Mouse (Mus musculus) midbrain, embryonic 10.5 days (tissue): Measurements from ENCODE around the gene Utrn. TPM values are rescaled to one million over a fixed set of nuclear protein-coding genes. Genes with fewer than 3 reads are reported as not detected.

Experiments
- DNase-seq: peaks from one replicate; pipeline ENCODE4 v3.0.0-alpha.2; 2017; ENCODE audit warnings: low spot score
- H3K27ac ChIP-seq: fragments of 300-500 bp; sonication (generic); replicated peaks from 2 replicates; pipeline ENCODE4 v1.5.1; 2016; ENCODE audit warnings: mild to moderate bottlenecking
- H3K27me3 ChIP-seq: fragments of 300-500 bp; sonication (generic); 2 replicates; pipeline ENCODE4 v1.6.1; 2016; ENCODE audit warnings: low read depth, mild to moderate bottlenecking; ENCODE audit not compliant: poor library complexity, severe bottlenecking
- H3K36me3 ChIP-seq: fragments of 300-500 bp; sonication (generic); 2 replicates; pipeline ENCODE4 v1.6.1; 2016; ENCODE audit warnings: mild to moderate bottlenecking, moderate library complexity
- H3K4me1 ChIP-seq: fragments of 300-500 bp; sonication (generic); 2 replicates; pipeline ENCODE4 v1.6.1; 2016
- H3K4me3 ChIP-seq: fragments of 300-500 bp; sonication (generic); 2 replicates; pipeline ENCODE4 v1.5.1; 2016; ENCODE audit warnings: mild to moderate bottlenecking, moderate library complexity
- H3K9me3 ChIP-seq: fragments of 300-500 bp; sonication (generic); replicated peaks from 2 replicates; pipeline ENCODE4 v1.6.1; 2016; ENCODE audit warnings: mild to moderate bottlenecking
- WGBS: fragments of 180-500 bp; shearing (Covaris S2); methylation state at CpG from one replicate; pipeline ENCODE4 v1.1.7; 2016; 5-methylcytosine and 5-hydroxymethylcytosine counted together
- polyA plus RNA-seq: library from polyadenylated mRNA; unstranded; fragments of >200 nt; fragmentation: Nextera tagmentation; extraction: Ambion mirVana; gene quantifications from 2 replicates; pipeline ENCODE4 v1.2.1, GENCODE M21; 2016

The Utrn gene
- polyA plus RNA-seq, 1 experiment from 2014 or later, result 38.8 TPM

DNA sequence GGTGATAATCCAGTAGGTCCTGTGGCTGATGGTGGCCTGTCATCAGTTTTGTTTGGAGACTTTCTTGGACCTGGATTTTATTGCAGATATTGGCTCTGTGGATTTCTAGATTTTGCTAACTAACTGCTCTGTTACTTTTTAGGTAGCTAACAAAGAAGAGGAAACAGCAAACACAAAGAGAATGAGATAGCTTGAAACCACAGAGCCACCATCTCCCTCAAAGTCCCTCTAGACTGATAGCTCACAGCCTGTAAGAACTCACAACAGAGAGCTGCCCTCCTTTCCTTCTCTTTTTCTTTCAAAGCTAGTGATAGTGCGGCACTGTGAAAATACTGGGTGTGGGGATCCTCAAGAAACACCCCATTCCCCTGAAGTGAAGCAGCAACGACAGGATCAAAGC is 444.2 kb downstream of the Utrn start:
- H3K36me3 ChIP-seq, result no peaks in the 10 kb centered on the region
- no peak overlapping the region for H3K27ac ChIP-seq
- no peak overlapping the region for H3K4me3 ChIP-seq
- H3K4me1 ChIP-seq, result no peaks in the 10 kb centered on the region
- 82% methylated on average over 2 of the region's 2 CpGs for WGBS
- H3K9me3 ChIP-seq, result no peaks in the 10 kb centered on the region
- no peaks in the 10 kb centered on the region for H3K27me3 ChIP-seq
- DNase-seq, result no peak

DNA sequence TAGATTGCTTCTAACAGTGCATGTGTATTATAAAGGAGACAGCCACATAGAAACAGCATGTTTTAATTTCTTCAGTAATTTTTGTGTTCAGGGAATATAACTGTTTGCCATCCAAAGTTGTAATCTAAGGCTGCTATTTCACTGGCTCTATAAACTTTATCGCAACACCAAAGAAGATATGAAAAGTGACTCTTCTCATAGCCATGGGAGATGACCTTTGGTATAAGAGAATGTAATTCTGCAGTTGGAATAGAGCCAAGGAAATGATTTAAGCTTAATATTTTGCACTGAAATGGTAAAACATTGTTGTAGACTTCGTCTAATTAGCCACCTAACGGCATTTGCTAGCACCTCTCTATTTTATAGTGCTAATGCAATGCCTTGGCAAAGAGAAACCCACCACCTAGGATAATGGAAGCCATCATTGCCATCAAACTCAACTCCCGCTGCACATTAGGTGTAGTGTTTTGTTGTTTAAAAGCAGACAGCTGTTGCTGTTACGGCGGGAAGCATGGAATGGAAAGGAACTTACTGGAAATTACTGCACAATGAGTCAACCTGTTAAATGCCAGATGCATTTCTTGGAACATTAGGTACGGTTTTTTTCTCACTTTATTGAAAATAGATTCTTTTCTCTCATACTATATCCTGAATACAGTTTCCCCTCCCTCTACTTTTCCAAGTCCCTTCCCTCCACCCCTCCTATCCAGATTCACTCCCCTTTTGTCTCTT is 445.0 kb downstream of the Utrn start:
- H3K27ac ChIP-seq, result no peak overlapping the region
- no peaks in the 10 kb centered on the region for H3K27me3 ChIP-seq
- H3K4me3 ChIP-seq, result no peak overlapping the region
- no peaks in the 10 kb centered on the region for H3K9me3 ChIP-seq
- H3K36me3 ChIP-seq, result no peaks in the 10 kb centered on the region
- H3K4me1 ChIP-seq, result no peaks in the 10 kb centered on the region
- 94% methylated on average over 7 of the region's 7 CpGs for WGBS
- no peak for DNase-seq

DNA sequence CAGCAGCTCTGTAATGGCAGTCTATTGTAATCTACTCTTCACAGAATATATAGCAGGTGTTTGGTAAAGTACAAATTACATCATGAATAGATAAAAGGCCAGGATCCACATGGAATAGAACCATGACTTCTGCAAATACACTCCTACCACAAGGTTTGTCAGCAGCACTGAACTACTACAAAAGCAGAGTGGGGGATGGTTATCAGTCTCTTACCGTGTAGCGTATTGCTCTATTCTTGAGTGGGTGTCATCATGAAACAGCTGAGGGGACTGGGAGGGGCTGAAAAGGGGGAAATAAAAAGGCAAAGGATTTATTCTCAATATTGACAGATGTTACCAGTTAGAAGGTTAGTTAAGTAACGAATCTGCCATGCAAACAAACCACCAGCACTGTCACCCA is 454.2 kb downstream of the Utrn start:
- no peaks in the 10 kb centered on the region for H3K4me1 ChIP-seq
- H3K27me3 ChIP-seq, result no peaks in the 10 kb centered on the region
- 89% methylated on average over 3 of the region's 3 CpGs for WGBS
- no peaks in the 10 kb centered on the region for H3K9me3 ChIP-seq
- peaks cover 7% of the 10 kb centered on the region for H3K36me3 ChIP-seq
- H3K27ac ChIP-seq, result no peak overlapping the region
- DNase-seq, result no peak
- no peak overlapping the region for H3K4me3 ChIP-seq

DNA sequence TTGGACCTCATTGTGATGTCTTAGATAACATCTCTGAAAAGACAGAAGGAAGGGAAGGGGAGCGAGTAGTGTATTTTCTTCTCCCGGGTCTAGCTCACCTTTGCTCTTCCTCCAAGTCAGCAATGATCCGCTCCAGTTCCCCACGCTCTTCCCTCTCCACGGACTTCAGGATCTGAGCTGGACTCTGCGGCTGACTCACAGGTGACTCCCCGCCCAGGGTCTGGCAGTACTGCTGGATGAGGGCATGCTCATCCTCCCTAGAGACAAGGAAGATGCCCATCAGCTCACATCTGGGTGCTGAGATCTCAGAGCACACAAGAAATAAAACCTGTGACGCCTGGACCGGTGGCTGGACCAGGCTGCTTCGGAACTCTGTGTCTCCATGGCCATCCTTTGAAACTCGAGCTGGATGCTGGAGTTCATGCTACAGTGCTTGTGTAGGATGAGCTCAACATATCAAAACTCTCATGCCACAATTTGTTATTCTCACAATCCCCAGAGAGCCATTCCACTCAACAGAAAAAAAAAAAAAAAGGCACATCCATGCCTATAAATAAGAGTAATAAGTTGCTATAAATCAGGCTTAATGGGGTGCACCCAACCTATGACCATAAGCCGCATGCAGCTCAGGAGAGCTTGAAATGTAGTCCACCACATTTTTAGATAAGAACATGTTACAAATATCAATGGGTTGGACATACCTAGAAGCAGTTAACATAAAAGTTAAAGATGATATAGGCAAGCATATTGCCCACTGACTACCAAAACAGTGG is 462.6 kb downstream of the Utrn start:
- H3K4me3 ChIP-seq, result no peak overlapping the region
- no peaks in the 10 kb centered on the region for H3K4me1 ChIP-seq
- no peak for DNase-seq
- no peak overlapping the region for H3K27ac ChIP-seq
- 90% methylated on average over 12 of the region's 12 CpGs for WGBS
- H3K36me3 ChIP-seq, result peaks cover 20% of the 10 kb centered on the region
- no peaks in the 10 kb centered on the region for H3K9me3 ChIP-seq
- H3K27me3 ChIP-seq, result no peaks in the 10 kb centered on the region

DNA sequence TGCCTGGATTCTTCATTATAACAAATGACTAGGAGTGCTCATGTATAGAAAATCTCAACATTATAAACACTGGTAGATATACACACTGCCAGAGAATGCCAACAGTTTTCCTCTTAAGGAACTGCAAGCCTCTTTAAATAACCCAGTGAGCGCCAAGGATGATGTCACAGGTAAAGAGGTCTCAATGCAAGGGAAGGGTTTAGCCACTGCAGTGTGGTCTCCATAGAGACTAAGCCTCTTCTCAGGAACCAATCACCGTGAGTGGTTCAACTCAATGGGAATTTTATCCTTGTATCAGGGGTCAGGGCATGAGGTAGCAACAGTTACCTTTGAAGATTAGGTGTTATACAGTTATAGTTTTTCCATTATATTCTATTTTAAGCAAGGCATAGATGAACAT is 469.7 kb downstream of the Utrn start:
- DNase-seq, result no peak
- Histone ChIP-seq H3K9me3 (no peaks in the 10 kb centered on the region), H3K36me3 (peaks cover 8% of the 10 kb centered on the region), H3K4me1 (peaks cover 19% of the 10 kb centered on the region), H3K4me3 (no peak overlapping the region), H3K27ac (no peak overlapping the region), H3K27me3 (no peaks in the 10 kb centered on the region)
- 19% methylated on average over 2 of the region's 2 CpGs for WGBS

DNA sequence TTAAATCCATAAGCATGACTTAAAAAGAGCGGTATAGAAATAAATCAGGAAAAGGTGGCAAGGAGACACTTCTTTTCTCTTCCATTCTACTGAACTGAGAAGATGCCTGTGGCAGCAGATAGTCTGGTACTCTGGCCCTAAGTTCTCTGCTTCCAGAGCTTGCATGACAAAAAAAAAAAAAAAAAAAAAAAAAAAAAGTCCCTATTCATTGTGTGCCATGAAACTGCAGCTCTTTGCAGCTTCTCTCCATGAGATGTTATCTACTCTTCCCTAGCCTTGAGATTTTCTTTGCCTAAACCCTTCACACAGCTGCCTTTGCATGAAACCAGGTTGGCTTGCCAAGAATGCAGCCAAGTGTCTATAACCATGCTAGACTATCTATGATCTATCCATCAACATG is 489.0 kb downstream of the Utrn start:
- no peak for DNase-seq
- 100% methylated on average over 1 of the region's 1 CpGs for WGBS
- Histone ChIP-seq H3K27ac (no peak overlapping the region), H3K36me3 (no peaks in the 10 kb centered on the region), H3K27me3 (no peaks in the 10 kb centered on the region), H3K9me3 (no peaks in the 10 kb centered on the region), H3K4me3 (no peak overlapping the region), H3K4me1 (no peaks in the 10 kb centered on the region)

DNA sequence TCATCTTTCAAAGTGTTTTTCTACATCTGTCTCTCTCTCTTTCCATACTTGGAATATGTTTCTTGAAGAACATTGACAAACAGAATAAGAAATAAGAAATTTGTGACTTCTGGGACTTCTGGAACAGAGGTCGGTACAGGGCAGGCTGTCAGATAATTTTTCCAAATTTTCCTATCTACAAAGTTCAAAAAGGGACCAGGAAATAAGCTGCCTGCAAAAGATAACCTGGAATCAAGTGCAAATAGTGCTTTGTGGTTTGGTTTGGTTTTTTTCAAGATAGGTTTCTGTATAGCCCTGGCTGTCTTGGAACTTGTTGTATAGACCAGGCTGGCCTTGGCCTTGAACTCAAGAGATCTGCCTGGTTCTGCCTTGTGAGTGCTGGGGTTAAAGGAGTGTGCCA is 490.0 kb downstream of the Utrn start:
- H3K4me3 ChIP-seq, result no peak overlapping the region
- no peaks in the 10 kb centered on the region for H3K36me3 ChIP-seq
- H3K9me3 ChIP-seq, result no peaks in the 10 kb centered on the region
- DNase-seq, result no peak
- 90% methylated on average over 1 of the region's 1 CpGs for WGBS
- H3K27me3 ChIP-seq, result no peaks in the 10 kb centered on the region
- no peaks in the 10 kb centered on the region for H3K4me1 ChIP-seq
- H3K27ac ChIP-seq, result no peak overlapping the region

DNA sequence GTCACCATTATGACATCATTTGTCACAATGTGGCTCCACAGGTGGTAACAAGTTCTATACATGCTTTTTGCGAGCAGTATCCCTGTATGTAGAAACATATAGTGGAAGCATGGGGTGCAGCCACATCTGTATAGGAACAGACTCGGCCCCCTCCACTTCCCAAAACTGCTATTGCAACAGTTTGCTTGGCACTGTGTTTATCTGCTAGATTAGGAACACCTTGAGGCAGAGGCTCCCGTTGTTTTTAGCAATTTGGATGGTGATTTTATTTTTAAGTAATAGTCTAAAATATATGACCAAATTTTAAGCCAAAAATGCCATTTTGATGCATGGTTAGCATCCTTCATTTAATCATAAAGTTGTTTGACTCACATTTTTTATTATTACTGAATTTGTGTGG is 491.4 kb downstream of the Utrn start:
- no peaks in the 10 kb centered on the region for H3K36me3 ChIP-seq
- no peaks in the 10 kb centered on the region for H3K9me3 ChIP-seq
- H3K27ac ChIP-seq, result no peak overlapping the region
- no peaks in the 10 kb centered on the region for H3K4me1 ChIP-seq
- H3K4me3 ChIP-seq, result no peak overlapping the region
- WGBS, result 82% methylated on average over 3 of the region's 3 CpGs
- no peaks in the 10 kb centered on the region for H3K27me3 ChIP-seq
- DNase-seq, result no peak

DNA sequence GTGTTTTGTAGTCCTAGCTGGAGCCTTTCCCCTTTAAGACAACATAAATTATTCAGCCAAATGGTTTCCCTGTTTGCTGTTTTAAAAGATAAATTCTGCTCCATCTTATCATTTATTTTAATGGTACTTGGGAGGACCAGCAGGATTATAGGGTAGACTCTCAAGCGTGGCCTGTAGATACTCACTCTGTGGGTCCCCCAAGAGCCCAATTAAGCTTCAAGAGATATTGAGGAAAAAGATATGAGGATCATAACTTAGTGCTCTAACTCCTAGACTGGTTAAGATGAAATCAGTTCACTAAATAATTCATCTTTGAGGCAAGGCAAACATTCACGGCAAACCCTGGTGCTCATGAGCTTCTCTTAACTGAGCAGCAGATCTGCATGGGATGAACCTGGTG is 493.1 kb downstream of the Utrn start:
- WGBS, result 88% methylated on average over 2 of the region's 2 CpGs
- Histone ChIP-seq H3K27me3 (no peaks in the 10 kb centered on the region), H3K36me3 (no peaks in the 10 kb centered on the region), H3K4me1 (no peaks in the 10 kb centered on the region), H3K9me3 (no peaks in the 10 kb centered on the region), H3K4me3 (no peak overlapping the region), H3K27ac (no peak overlapping the region)
- DNase-seq, result no peak

DNA sequence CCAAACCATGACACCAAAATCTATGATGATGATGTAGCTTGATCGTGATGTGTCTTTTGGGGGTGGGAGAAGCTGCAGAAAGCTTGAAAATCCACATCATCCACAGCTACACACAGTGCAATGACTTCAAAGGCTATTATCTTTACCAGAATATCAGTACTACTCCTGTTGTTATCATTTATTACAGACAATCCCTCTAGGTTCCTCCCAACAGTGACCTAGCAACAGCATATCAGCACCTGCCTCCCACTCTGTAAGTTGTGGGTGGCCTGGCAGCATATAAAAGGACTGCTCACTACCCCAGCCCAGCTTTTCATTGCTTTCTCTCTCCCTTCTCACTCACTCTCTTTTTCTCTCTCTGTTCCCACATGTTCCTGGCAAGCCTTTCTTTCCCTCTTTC is 494.4 kb downstream of the Utrn start:
- no peaks in the 10 kb centered on the region for H3K36me3 ChIP-seq

DNA sequence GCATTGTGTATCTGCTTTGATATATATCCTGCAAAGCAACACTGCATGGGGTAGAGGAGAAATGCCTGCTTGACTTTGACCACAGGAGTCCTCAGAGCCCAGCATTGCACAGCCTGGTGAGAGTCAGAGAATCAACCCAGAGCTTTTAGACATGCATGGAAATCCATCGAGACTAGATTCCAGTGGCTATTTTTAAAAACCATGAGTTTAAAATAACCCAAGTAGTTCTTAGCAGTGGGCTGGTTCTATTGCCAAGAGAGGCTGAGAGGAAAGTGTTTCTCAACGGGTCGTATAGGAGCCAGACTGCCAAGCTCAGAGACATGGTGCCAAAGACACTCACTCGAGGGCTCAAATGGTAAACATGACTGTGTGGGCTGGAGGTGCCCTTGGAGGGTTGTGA is 514.6 kb downstream of the Utrn start:
- no peak for DNase-seq
- Histone ChIP-seq H3K27ac (no peak overlapping the region), H3K4me1 (no peaks in the 10 kb centered on the region), H3K27me3 (no peaks in the 10 kb centered on the region), H3K9me3 (no peaks in the 10 kb centered on the region), H3K4me3 (no peak overlapping the region), H3K36me3 (no peaks in the 10 kb centered on the region)
- 89% methylated on average over 4 of the region's 4 CpGs for WGBS

More for the DNA sequence above, 494.4 kb downstream of the Utrn start:
- Histone ChIP-seq H3K4me3 (no peak overlapping the region), H3K27ac (no peak overlapping the region), H3K9me3 (no peaks in the 10 kb centered on the region), H3K27me3 (no peaks in the 10 kb centered on the region), H3K4me1 (no peaks in the 10 kb centered on the region)
- DNase-seq, result no peak
- 91% methylated on average over 1 of the region's 1 CpGs for WGBS

DNA sequence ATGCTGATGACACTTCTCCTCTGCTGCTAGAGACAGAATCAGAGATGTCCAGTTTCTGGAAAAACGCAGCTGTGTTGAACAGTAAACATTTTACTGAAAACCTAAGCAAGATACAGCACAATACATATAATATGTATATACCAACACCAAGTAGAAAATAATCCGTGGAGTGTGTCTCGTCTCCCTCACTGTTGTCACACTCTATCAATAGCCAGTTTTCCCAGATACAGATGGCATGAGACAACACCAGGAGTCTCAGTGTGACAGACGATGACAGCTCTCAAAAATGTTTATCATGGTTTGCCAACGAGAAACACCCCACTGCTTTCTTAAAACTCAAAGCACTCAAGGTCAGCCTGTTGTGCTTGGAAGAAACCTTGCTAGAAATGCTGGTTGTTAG is 515.1 kb downstream of the Utrn start:
- DNase-seq, result no peak
- WGBS, result 86% methylated on average over 5 of the region's 5 CpGs
- no peaks in the 10 kb centered on the region for H3K36me3 ChIP-seq
- H3K4me1 ChIP-seq, result no peaks in the 10 kb centered on the region
- H3K27ac ChIP-seq, result no peak overlapping the region
- no peaks in the 10 kb centered on the region for H3K27me3 ChIP-seq
- H3K9me3 ChIP-seq, result no peaks in the 10 kb centered on the region
- H3K4me3 ChIP-seq, result no peak overlapping the region

DNA sequence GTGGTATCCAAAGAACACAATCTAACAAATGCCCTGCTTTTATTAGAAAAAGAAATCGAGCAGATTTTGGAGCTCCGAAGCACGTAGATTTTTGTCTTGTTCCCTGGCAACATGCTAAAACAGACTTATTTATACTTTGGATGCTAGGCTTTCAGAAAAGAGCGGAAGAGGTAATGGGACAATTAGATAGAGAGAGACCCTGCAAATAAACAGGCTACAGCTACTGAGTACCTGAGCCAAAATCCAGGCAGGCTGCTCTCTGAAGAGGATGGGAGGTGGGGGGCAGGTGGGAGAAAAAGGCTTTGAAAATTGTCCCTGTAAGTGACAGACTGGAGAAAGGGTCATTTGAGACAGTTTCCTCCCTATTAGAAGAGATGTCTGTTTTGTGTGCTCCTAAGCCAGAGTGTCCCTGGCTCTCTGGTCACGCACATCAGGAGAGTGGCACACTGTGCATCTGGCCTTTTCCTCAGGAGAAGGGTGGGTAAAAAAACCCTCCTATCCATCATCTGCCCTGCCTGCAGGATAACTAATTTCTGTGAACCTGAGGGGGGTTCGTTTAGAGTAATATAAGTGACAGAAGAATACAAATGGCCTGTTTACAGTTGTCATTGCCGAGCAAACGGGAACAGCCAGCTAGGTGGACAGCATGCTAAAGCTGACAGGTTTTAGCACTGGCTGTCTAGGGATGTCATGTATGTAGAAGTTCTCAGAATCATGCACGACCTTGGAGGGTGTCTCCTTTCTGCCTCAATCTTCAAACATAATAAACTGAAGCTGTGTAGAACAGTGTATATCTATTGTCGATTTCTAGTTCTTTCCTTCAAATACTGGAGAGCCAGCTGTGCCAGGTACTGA is 529.2 kb downstream of the Utrn start:
- Histone ChIP-seq H3K27ac (no peak overlapping the region), H3K4me1 (no peaks in the 10 kb centered on the region), H3K9me3 (no peaks in the 10 kb centered on the region), H3K36me3 (no peaks in the 10 kb centered on the region), H3K27me3 (no peaks in the 10 kb centered on the region), H3K4me3 (no peak overlapping the region)
- WGBS, result 88% methylated on average over 10 of the region's 10 CpGs
- no peak for DNase-seq
